Mouse (Mus musculus) midbrain, embryonic 15.5 days (tissue): ENCODE results near the gene Sult5a1. TPM values are rescaled to one million over a fixed set of nuclear protein-coding genes. Genes with fewer than 3 reads are reported as not detected.

Experiments used
- microRNA-seq: library from miRNA; unstranded; fragments of <30 nt; microRNA quantifications from one replicate; pipeline ENCODE4, GENCODE M21; 2016
- polyA plus RNA-seq: library from polyadenylated mRNA; unstranded; fragments of >200 nt; fragmentation: Nextera tagmentation; extraction: Ambion mirVana; gene quantifications from 2 replicates; pipeline ENCODE4 v1.2.1, GENCODE M21; 2015

The Sult5a1 gene
- polyA plus RNA-seq, 1 experiment from 2014 or later, result 1.6 TPM

Small RNA genes lying within 50 kb of the gene (microRNA-seq; reads per million reads assigned to microRNA genes)
- gene Mir7079, result 0.74 reads per million
- not detected for gene Mir7080

Other genes with a start within 250 kb of the Sult5a1 start
- 69.4 and 71.7 TPM in 2 replicates for gene Ankrd11, start 116.0 kb downstream of the Sult5a1 start, polyA plus RNA-seq
- gene Spg7, start 95.4 kb downstream of the Sult5a1 start, polyA plus RNA-seq, result 48.7 and 49.0 TPM in 2 replicates
- 632 and 634 TPM in 2 replicates for gene Rpl13, start 56.0 kb downstream of the Sult5a1 start, polyA plus RNA-seq
- gene Cpne7, start 40.9 kb downstream of the Sult5a1 start, polyA plus RNA-seq, result 8.1 TPM in 2 replicates
- gene Dpep1, start 27.9 kb upstream of the Sult5a1 start, polyA plus RNA-seq, result 0.13 and 0.19 TPM in 2 replicates
- 227 and 235 TPM in 2 replicates for gene Chmp1a, start 54.4 kb upstream of the Sult5a1 start, polyA plus RNA-seq
- 8.0 and 8.1 TPM in 2 replicates for gene Spata33, start 54.5 kb upstream of the Sult5a1 start, polyA plus RNA-seq
- gene Cdk10, start 66.5 kb upstream of the Sult5a1 start, polyA plus RNA-seq, result 52.6 and 55.0 TPM in 2 replicates
- 7.4 and 8.1 TPM in 2 replicates for gene Spata2l, start 77.9 kb upstream of the Sult5a1 start, polyA plus RNA-seq
- gene Zfp276, start 95.9 kb upstream of the Sult5a1 start, polyA plus RNA-seq, result 28.2 and 30.3 TPM in 2 replicates
- 66.6 and 69.9 TPM in 2 replicates for gene Vps9d1, start 96.0 kb upstream of the Sult5a1 start, polyA plus RNA-seq
- 6.4 and 9.8 TPM in 2 replicates for gene Fanca, start 160.3 kb upstream of the Sult5a1 start, polyA plus RNA-seq
- 44.0 and 44.8 TPM in 2 replicates for gene Spire2, start 174.4 kb upstream of the Sult5a1 start, polyA plus RNA-seq
- 324 and 331 TPM in 2 replicates for gene Tcf25, start 215.4 kb upstream of the Sult5a1 start, polyA plus RNA-seq
- 0.10 and 0.17 TPM in 2 replicates for gene Mc1r, start 248.8 kb upstream of the Sult5a1 start, polyA plus RNA-seq